Mouse (Mus musculus): ENCODE results near the gene Olfr1447.

DNA sequence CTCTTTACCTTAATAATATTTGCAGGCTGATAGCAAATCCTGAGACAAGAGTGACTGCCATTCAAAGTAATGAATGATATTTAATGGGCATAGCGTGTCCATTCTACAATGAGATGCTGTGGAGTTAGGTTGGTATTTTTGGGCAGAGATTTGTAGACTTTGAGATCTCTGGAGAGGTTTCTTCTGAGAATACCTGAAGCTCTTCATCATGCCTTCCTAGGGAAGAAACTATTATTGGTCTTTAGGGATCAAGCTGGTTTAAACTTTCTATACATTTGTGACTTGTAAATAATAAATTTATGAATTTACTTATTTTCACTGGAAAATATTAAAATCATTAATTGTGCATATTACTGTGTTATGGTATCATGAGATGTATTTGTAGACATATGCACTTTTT is 10.1 kb downstream of the Olfr1447 start, which contains the start of gene Olfr1446:
- TF ChIP-seq POLR2A (IDR thresholded peaks at IDR 0.05; ENCODE audit: low read depth, low read length), result no peak
- TF ChIP-seq CTCF (IDR thresholded peaks at IDR 0.05; ENCODE audit: extremely low read depth, insufficient read depth, insufficient read length, insufficient replicate concordance), result no peak
